Mouse (Mus musculus) urinary bladder, adult 2 months (tissue): ENCODE data around the gene Slc35a2. TPM values are rescaled to one million over a fixed set of nuclear protein-coding genes. Genes with fewer than 3 reads are reported as not detected.
A peak's percentile ranks its signal among the peaks of the same experiment; 100 is the strongest.

ENCODE experiments used
- DNase-seq: peaks from one replicate; pipeline ENCODE4 v3.0.0; 2022; ENCODE audit warnings: low spot score
- polyA plus RNA-seq: library from polyadenylated mRNA; depleted of rRNA; stranded (reverse); fragments of >200 nt; gene quantifications from 2 replicates; pipeline ENCODE4 v1.2.3, GENCODE M21; 2012; rRNA removed

Slc35a2 gene
- polyA plus RNA-seq, result 43.3 and 68.2 TPM in 2 replicates

- peak; percentile 58 for DNase-seq
These were observed at the start of gene Slc35a2 for GRCm38 (mm10) chrX:7883841-7884567. Gene Slc35a2, plus strand, starts transcription at chrX:7884028.

GRCm38 (mm10) chrX:7837146-7837545 is 46.7 kb upstream of the Slc35a2 start:
- DNase-seq, result no peak

- no peak for DNase-seq
These were observed 43.0 kb upstream of the Slc35a2 start for GRCm38 (mm10) chrX:7840842-7841162.

- peak; percentile 73 for DNase-seq
These were observed 42.4 kb upstream of the Slc35a2 start, which contains the start of gene Otud5 for GRCm38 (mm10) chrX:7841163-7842162. Gene Otud5, plus strand, starts transcription at chrX:7841364.

GRCm38 (mm10) chrX:7842318-7842717 is 41.5 kb upstream of the Slc35a2 start:
- no peak for DNase-seq

GRCm38 (mm10) chrX:7847845-7848244 is 36.0 kb upstream of the Slc35a2 start:
- no peak for DNase-seq

GRCm38 (mm10) chrX:7854578-7854977 is 29.2 kb upstream of the Slc35a2 start:
- DNase-seq, result no peak

- DNase-seq, result no peak
These were observed 24.6 kb upstream of the Slc35a2 start for GRCm38 (mm10) chrX:7859191-7859753.

- DNase-seq, result no peak
These were observed 20.6 kb upstream of the Slc35a2 start for GRCm38 (mm10) chrX:7863181-7863580.

- DNase-seq, result no peak
These were observed 19.3 kb upstream of the Slc35a2 start for GRCm38 (mm10) chrX:7864551-7864950.

- no peak for DNase-seq
These were observed 18.5 kb upstream of the Slc35a2 start for GRCm38 (mm10) chrX:7865343-7865742.

GRCm38 (mm10) chrX:7865786-7866185 is 18.0 kb upstream of the Slc35a2 start:
- DNase-seq, result no peak

- DNase-seq, result no peak
These were observed 16.7 kb upstream of the Slc35a2 start for GRCm38 (mm10) chrX:7867141-7867540.

- no peak for DNase-seq
These were observed 15.3 kb upstream of the Slc35a2 start for GRCm38 (mm10) chrX:7868506-7868905.

GRCm38 (mm10) chrX:7869826-7870225 is 14.0 kb upstream of the Slc35a2 start:
- no peak for DNase-seq

GRCm38 (mm10) chrX:7878007-7878419 is 5.8 kb upstream of the Slc35a2 start, which contains the start of gene Pim2:
Gene Pim2, plus strand, starts transcription at chrX:7878262.
- DNase-seq, result peak; percentile 49

- no peak for DNase-seq
These were observed 5.3 kb upstream of the Slc35a2 start for GRCm38 (mm10) chrX:7878495-7878894.

GRCm38 (mm10) chrX:7879819-7880218 is 4.0 kb upstream of the Slc35a2 start:
- no peak for DNase-seq

GRCm38 (mm10) chrX:7898211-7898610 is 14.4 kb downstream of the Slc35a2 start:
- no peak for DNase-seq

GRCm38 (mm10) chrX:7898880-7899874 is 15.3 kb downstream of the Slc35a2 start, which contains the start of the genes Pqbp1 and Timm17b:
Gene Pqbp1, minus strand, starts transcription at chrX:7899269.
Gene Timm17b, plus strand, starts transcription at chrX:7899357.
- DNase-seq, result peak; percentile 54

- DNase-seq, result no peak
These were observed 20.6 kb downstream of the Slc35a2 start for GRCm38 (mm10) chrX:7904441-7904840.
